Mouse (Mus musculus): ENCODE measurements at regions not wholly inside any gene's neighbourhood (a gene's known extent, or its start where the extent isn't known, plus 50 kb on each side); places are given as distances from the start of the nearest gene placed in this dataset.
"Not testable (repeated sequence)": the region's sequence is repeated elsewhere in the genome, so short reads cannot be mapped to it uniquely, and the experiment has no call there.

- ATAC-seq (ENCODE audit: low FRiP score): no peak
- H3K4me3 ChIP-seq (replicated peaks; ENCODE audit: low read length): no peak overlapping the region
- DNase-seq (ENCODE audit: low spot score): no peak
- H3K27ac ChIP-seq: no peak overlapping the region
- H3K27me3 ChIP-seq (ENCODE audit: control insufficient read depth, insufficient read depth, low read length): no peaks in the 10 kb centered on the region
- H3K4me1 ChIP-seq (replicated peaks; ENCODE audit: control insufficient read depth, insufficient read depth, low read length): no peaks in the 10 kb centered on the region
- H3K4me2 ChIP-seq (replicated peaks): no peak overlapping the region
- no peaks in the 10 kb centered on the region for H3K9me3 ChIP-seq (ENCODE audit: control insufficient read depth, low read length)
- H3K9ac ChIP-seq: no peak overlapping the region
- H3K36me3 ChIP-seq (replicated peaks; ENCODE audit: control insufficient read depth, insufficient read depth): no peaks in the 10 kb centered on the region
Measured at GRCm38 (mm10) chr13:85988633-85989032, 58.1 kb downstream of the Cox7c start.

- no peak overlapping the region for H3K27ac ChIP-seq
- ATAC-seq (ENCODE audit: low FRiP score) (no peak), DNase-seq (ENCODE audit: low spot score) (no peak)
- no peaks in the 10 kb centered on the region for H3K36me3 ChIP-seq (replicated peaks; ENCODE audit: control insufficient read depth, insufficient read depth)
- H3K4me3 ChIP-seq (replicated peaks; ENCODE audit: low read length): no peak overlapping the region
- no peaks in the 10 kb centered on the region for H3K9me3 ChIP-seq (ENCODE audit: control insufficient read depth, low read length)
- WGBS: 68% methylated on average over 1 of the region's 1 CpGs
- H3K27me3 ChIP-seq (ENCODE audit: control insufficient read depth, insufficient read depth, low read length): no peaks in the 10 kb centered on the region
- H3K4me1 ChIP-seq (replicated peaks; ENCODE audit: control insufficient read depth, insufficient read depth, low read length): no peaks in the 10 kb centered on the region
- no peak overlapping the region for H3K4me2 ChIP-seq (replicated peaks)
- H3K9ac ChIP-seq: no peak overlapping the region
Measured at GRCm38 (mm10) chr13:85982089-85982488, 64.6 kb downstream of the Cox7c start.

DNA sequence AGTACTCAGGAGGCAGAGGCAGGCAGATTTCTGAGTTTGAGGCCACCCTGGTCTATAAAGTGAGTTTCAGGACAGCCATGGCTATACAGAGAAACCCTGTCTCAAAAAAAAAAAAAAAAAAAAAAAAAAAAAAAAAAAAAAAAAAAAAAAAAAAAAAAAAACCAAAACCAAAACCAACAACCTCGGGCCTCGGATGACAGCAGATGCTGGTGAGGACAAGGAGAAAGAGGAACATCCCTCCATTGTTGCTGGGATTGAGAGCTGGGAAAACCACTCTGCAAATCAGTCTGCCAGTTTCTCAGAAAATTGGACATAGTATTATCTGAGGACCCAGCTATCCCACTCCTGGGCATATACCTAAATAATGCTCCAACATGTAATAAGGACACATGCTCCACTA is 82.7 kb downstream of the Cox7c start:
- H3K4me1 ChIP-seq (replicated peaks; ENCODE audit: control insufficient read depth, insufficient read depth, low read length); H3K27me3 ChIP-seq (ENCODE audit: control insufficient read depth, insufficient read depth, low read length); H3K4me2 ChIP-seq (replicated peaks); H3K4me3 ChIP-seq (replicated peaks; ENCODE audit: low read length); H3K27ac ChIP-seq; H3K9me3 ChIP-seq (ENCODE audit: control insufficient read depth, low read length); H3K36me3 ChIP-seq (replicated peaks; ENCODE audit: control insufficient read depth, insufficient read depth); H3K9ac ChIP-seq; DNase-seq (ENCODE audit: low spot score); ATAC-seq (ENCODE audit: low FRiP score): not testable (repeated sequence)
- 88% methylated on average over 2 of the region's 2 CpGs for WGBS

DNA sequence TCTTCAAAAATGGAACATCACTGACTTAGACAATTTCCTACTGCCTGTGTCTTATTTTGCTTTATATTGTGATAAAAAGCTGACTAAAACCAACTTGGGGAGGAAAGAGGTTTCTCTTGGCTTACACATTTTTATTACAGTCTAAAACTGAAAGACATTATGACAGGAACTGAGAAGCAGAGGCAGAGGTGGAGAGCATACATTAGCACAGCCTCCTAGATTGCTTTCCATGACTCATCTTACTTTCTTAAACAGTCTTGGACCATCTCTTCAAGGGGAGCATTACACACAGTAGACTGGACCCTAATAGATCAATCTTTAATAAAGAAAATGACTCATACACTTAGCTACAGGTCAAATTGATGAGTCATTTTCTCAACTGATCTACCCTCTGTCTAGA is 91.4 kb downstream of the Cox7c start:
- DNase-seq (ENCODE audit: low spot score) (no peak), ATAC-seq (ENCODE audit: low FRiP score) (no peak)
- H3K4me2 ChIP-seq (replicated peaks): no peak overlapping the region
- no peak overlapping the region for H3K27ac ChIP-seq
- no peak overlapping the region for H3K9ac ChIP-seq
- no peaks in the 10 kb centered on the region for H3K36me3 ChIP-seq (replicated peaks; ENCODE audit: control insufficient read depth, insufficient read depth)
- H3K9me3 ChIP-seq (ENCODE audit: control insufficient read depth, low read length): no peaks in the 10 kb centered on the region
- H3K27me3 ChIP-seq (ENCODE audit: control insufficient read depth, insufficient read depth, low read length): no peaks in the 10 kb centered on the region
- no peaks in the 10 kb centered on the region for H3K4me1 ChIP-seq (replicated peaks; ENCODE audit: control insufficient read depth, insufficient read depth, low read length)
- H3K4me3 ChIP-seq (replicated peaks; ENCODE audit: low read length): no peak overlapping the region

GRCm38 (mm10) chr13:85952896-85953295 is 93.8 kb downstream of the Cox7c start:
- Histone ChIP-seq H3K9me3 (ENCODE audit: control insufficient read depth, low read length) (no peaks in the 10 kb centered on the region), H3K4me1 (replicated peaks; ENCODE audit: control insufficient read depth, insufficient read depth, low read length) (no peaks in the 10 kb centered on the region), H3K9ac (no peak overlapping the region), H3K27me3 (ENCODE audit: control insufficient read depth, insufficient read depth, low read length) (no peaks in the 10 kb centered on the region), H3K4me3 (replicated peaks; ENCODE audit: low read length) (no peak overlapping the region), H3K27ac (no peak overlapping the region), H3K36me3 (replicated peaks; ENCODE audit: control insufficient read depth, insufficient read depth) (no peaks in the 10 kb centered on the region), H3K4me2 (replicated peaks) (no peak overlapping the region)
- ATAC-seq (ENCODE audit: low FRiP score) (no peak), DNase-seq (ENCODE audit: low spot score) (no peak)
- 85% methylated on average over 6 of the region's 6 CpGs for WGBS

DNA sequence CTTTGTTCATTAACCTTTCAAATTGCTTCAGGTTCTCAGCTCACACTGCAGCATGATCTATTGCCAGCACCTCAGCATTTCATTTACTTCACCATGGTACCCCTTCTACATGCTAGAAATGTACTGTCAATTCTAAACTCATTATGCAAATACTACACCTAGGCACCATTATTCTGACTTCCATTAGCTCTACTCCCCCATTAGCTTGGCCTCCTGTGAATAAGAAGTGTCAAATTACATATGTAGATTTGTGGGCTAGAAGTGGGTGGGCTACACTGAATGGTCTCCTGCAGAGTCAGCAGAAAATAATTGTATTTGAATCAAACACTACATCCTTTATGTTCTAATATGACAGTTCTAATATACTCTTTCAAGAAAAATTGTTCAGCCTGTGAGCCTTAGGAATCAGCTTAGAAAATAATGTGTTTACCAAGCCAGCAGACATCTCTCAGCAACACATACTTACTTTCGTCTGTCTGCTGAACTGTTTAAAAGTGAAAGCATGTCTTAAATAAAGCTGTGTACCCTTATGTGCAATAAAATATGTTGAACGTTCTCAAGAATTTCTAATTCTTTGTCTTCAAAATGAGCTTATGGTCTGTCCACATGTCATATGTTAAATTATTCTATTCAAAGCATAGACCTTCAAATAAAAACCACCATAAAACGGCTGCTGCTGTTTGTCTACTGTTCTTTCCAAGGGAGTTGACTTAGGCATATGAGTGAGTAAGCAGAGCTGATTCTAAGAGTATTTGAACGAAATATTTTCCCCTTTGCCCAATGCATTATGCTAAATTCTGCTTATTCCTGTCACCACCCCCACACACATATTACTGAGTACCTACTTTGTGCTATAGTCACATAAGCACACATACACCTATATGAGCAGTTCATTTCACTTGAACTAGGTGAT is 119.6 kb downstream of the Cox7c start:
- peak; percentile 96 for ATAC-seq (ENCODE audit: low FRiP score)
- Histone ChIP-seq H3K27me3 (ENCODE audit: control insufficient read depth, insufficient read depth, low read length) (no peaks in the 10 kb centered on the region), H3K9me3 (ENCODE audit: control insufficient read depth, low read length) (no peaks in the 10 kb centered on the region), H3K4me1 (replicated peaks; ENCODE audit: control insufficient read depth, insufficient read depth, low read length) (peaks cover 18% of the 10 kb centered on the region), H3K9ac (no peak overlapping the region), H3K27ac (peak overlapping the region; percentile 68), H3K4me2 (replicated peaks) (peak overlapping the region; percentile 0; the same call in 1 of the 2 replicates), H3K4me3 (replicated peaks; ENCODE audit: low read length) (no peak overlapping the region), H3K36me3 (replicated peaks; ENCODE audit: control insufficient read depth, insufficient read depth) (no peaks in the 10 kb centered on the region)
- WGBS: 36% methylated on average over 4 of the region's 4 CpGs
- peak; percentile 59 for DNase-seq (ENCODE audit: low spot score)

DNA sequence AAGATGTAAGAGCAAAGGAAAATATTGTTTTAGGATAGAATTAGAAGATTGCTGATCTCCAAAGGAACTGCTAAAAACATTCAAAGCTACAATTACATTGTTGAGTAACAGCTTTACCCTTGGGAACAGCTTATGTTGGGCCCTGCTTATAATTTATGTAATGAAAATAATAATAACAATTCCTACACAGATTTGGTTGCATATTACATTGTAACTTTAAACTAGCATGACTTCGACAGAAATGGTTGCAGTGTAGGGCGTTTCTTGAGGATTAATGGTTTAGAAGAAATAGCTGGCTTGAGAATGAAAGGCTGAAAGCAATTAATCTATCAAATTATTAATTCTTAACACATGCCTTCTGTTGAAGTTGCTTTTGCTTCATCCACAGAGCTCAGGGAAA is 120.4 kb downstream of the Cox7c start:
- Histone ChIP-seq H3K4me3 (replicated peaks; ENCODE audit: low read length) (no peak overlapping the region), H3K9me3 (ENCODE audit: control insufficient read depth, low read length) (no peaks in the 10 kb centered on the region), H3K4me1 (replicated peaks; ENCODE audit: control insufficient read depth, insufficient read depth, low read length) (peaks cover 18% of the 10 kb centered on the region), H3K4me2 (replicated peaks) (no peak overlapping the region), H3K27me3 (ENCODE audit: control insufficient read depth, insufficient read depth, low read length) (no peaks in the 10 kb centered on the region), H3K27ac (peak overlapping the region; percentile 68), H3K36me3 (replicated peaks; ENCODE audit: control insufficient read depth, insufficient read depth) (no peaks in the 10 kb centered on the region), H3K9ac (no peak overlapping the region)
- DNase-seq (ENCODE audit: low spot score): peak; percentile 42
- WGBS: 46% methylated on average over 2 of the region's 2 CpGs
- ATAC-seq (ENCODE audit: low FRiP score): no peak

DNA sequence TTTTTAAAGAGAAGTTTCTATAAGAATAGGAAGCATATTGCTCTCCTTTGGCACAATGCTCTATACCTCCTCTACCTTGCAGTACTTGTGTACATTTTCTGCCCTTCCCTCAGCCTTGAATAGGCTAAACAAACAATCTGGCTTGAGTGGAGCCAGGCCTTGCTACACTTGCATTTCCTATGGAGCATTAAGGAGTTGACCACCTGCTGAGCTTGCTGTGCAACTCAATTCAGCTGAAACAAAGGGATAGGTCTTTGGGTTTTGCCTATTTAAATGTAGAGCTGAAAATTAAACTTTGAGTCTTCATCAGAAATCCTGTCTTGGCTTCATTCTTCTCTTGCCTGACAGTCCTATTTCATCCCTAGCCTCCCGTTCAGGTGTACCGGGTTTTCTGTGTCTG is 124.0 kb downstream of the Cox7c start:
- DNase-seq (ENCODE audit: low spot score) (no peak), ATAC-seq (ENCODE audit: low FRiP score) (no peak)
- no peaks in the 10 kb centered on the region for H3K36me3 ChIP-seq (replicated peaks; ENCODE audit: control insufficient read depth, insufficient read depth)
- H3K4me1 ChIP-seq (replicated peaks; ENCODE audit: control insufficient read depth, insufficient read depth, low read length): peaks cover 17% of the 10 kb centered on the region
- H3K9ac ChIP-seq: no peak overlapping the region
- H3K9me3 ChIP-seq (ENCODE audit: control insufficient read depth, low read length): no peaks in the 10 kb centered on the region
- 85% methylated on average over 2 of the region's 2 CpGs for WGBS
- H3K4me2 ChIP-seq (replicated peaks): no peak overlapping the region
- no peak overlapping the region for H3K27ac ChIP-seq
- H3K27me3 ChIP-seq (ENCODE audit: control insufficient read depth, insufficient read depth, low read length): no peaks in the 10 kb centered on the region
- H3K4me3 ChIP-seq (replicated peaks; ENCODE audit: low read length): no peak overlapping the region

DNA sequence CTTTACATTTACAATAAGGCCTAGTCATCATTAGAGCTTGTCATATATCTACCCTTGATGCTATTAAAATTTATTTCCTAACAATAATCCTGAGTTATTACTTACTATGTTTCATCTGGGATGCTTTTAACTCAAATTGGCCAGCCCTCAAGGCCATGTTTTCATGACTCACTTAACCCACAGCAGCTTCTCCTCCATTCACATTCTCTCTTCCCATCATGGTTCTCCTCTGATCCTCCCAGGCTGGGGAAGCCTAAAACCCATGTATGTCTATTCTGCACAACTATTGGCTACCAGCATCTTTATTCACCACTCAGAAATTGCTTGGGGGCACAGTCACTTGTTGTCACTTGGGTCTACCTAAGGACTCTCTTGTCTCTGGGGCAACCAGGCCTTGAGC is 144.9 kb downstream of the Cox7c start:
- ATAC-seq (ENCODE audit: low FRiP score): no peak

GRCm38 (mm10) chr13:85897656-85898055 is 149.0 kb downstream of the Cox7c start:
- Histone ChIP-seq H3K9me3 (ENCODE audit: control insufficient read depth, low read length) (no peaks in the 10 kb centered on the region), H3K27ac (no peak overlapping the region), H3K27me3 (ENCODE audit: control insufficient read depth, insufficient read depth, low read length) (no peaks in the 10 kb centered on the region), H3K36me3 (replicated peaks; ENCODE audit: control insufficient read depth, insufficient read depth) (no peaks in the 10 kb centered on the region), H3K9ac (no peak overlapping the region), H3K4me1 (replicated peaks; ENCODE audit: control insufficient read depth, insufficient read depth, low read length) (no peaks in the 10 kb centered on the region), H3K4me3 (replicated peaks; ENCODE audit: low read length) (no peak overlapping the region), H3K4me2 (replicated peaks) (no peak overlapping the region)
- DNase-seq (ENCODE audit: low spot score): no peak
- ATAC-seq (ENCODE audit: low FRiP score): no peak
- 87% methylated on average over 2 of the region's 2 CpGs for WGBS

More for the DNA sequence above, 144.9 kb downstream of the Cox7c start:
- Histone ChIP-seq H3K4me3 (replicated peaks; ENCODE audit: low read length) (no peak overlapping the region), H3K36me3 (replicated peaks; ENCODE audit: control insufficient read depth, insufficient read depth) (no peaks in the 10 kb centered on the region), H3K9ac (no peak overlapping the region), H3K27ac (no peak overlapping the region), H3K4me2 (replicated peaks) (no peak overlapping the region), H3K27me3 (ENCODE audit: control insufficient read depth, insufficient read depth, low read length) (no peaks in the 10 kb centered on the region), H3K9me3 (ENCODE audit: control insufficient read depth, low read length) (no peaks in the 10 kb centered on the region), H3K4me1 (replicated peaks; ENCODE audit: control insufficient read depth, insufficient read depth, low read length) (no peaks in the 10 kb centered on the region)
- no peak for DNase-seq (ENCODE audit: low spot score)

Data from hindbrain, embryonic 14.5 days (tissue).